Mouse (Mus musculus) liver, postnatal 0 days (tissue): ENCODE data around the gene 2610042L04Rik.
"Not testable (repeated sequence)": the region's sequence is repeated elsewhere in the genome, so short reads cannot be mapped to it uniquely, and the experiment has no call there.

Experiments used
- CTCF ChIP-seq: sonication (generic); IDR thresholded peaks from 2 replicates; pipeline ENCODE4 v1.5.1; 2016; ENCODE audit warnings: antibody characterized with exemption, low read depth
- EP300 ChIP-seq: IDR thresholded peaks from 2 replicates; pipeline ENCODE4 v1.6.1; 2016; ENCODE audit warnings: antibody characterized with exemption, low read depth, mild to moderate bottlenecking

DNA sequence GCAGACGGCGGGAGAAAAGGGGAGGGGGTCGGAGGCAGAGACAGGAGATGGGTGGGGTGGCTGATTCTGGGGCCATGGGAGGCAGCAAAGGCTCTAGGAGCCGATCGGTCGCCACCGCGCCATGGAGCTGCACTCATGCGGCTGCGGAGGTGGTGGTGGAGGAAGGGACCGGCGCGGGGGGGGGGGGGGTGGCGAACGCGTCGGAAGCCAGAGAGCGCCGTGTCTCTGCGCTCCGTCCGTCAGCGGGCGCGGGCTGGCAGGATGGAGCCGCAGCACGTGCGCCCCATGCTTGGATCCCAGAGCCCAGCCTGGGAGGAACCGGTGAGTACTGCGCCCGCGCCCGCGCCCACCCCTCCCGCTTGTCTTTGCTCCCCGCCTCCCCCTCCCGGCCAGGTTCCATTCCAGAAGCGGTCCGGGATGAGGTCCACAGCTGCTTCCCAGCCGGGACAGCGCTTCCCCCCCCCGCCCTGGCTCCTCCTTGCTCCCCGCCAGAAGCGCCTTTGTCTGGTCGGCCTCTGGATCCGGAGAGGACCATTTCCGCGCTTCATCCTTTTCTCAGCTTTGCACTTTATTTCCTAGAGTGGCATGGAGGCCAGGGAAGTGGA, at the start of gene 2610042L04Rik:
- TF ChIP-seq CTCF, EP300: not testable (repeated sequence)
